Mouse (Mus musculus): ENCODE measurements around the gene Rab5c. TPM values are rescaled to one million over a fixed set of nuclear protein-coding genes. Genes with fewer than 3 reads are reported as not detected.

Rab5c gene
- polyA plus RNA-seq, 1 experiment from 2014 or later, result 18.8 TPM

DNA sequence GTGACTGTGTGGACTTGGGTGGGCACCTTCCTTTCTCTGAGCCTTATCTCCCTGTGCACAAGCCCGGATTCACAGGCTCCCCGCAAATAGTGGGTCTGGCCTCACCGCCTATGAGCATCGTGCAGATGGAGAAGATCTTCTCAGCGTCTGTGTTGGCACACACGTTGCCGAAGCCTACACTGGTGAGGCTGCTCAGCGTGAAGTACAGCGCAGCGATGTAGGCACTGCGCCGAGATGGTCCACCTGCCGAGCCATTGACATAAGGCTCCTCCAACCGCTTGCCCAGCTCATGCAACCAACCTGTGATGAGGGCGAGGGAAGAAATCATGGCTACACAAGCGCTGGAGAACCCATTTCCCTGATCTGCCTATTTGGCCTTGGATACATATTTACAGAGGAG lies 12.1 kb upstream of the Rab5c start:
- no peaks in the 10 kb centered on the region for H3K9me3 ChIP-seq (replicated peaks)
- no peak overlapping the region for H3K9ac ChIP-seq
- ATAC-seq (ENCODE audit: low read depth) (no peak), DNase-seq (no peak)
- H3K27me3 ChIP-seq, result peaks cover 77% of the 10 kb centered on the region
- no peak overlapping the region for H3K4me3 ChIP-seq (replicated peaks)
- peaks cover 23% of the 10 kb centered on the region for H3K4me1 ChIP-seq (replicated peaks)
- no peaks in the 10 kb centered on the region for H3K36me3 ChIP-seq
- no peak overlapping the region for H3K27ac ChIP-seq
- whole genome bisulfite sequencing (ENCODE audit: insufficient replicate concordance), result 65% methylated on average over 16 of the region's 16 CpGs
- H3K4me2 ChIP-seq, result no peak overlapping the region

DNA sequence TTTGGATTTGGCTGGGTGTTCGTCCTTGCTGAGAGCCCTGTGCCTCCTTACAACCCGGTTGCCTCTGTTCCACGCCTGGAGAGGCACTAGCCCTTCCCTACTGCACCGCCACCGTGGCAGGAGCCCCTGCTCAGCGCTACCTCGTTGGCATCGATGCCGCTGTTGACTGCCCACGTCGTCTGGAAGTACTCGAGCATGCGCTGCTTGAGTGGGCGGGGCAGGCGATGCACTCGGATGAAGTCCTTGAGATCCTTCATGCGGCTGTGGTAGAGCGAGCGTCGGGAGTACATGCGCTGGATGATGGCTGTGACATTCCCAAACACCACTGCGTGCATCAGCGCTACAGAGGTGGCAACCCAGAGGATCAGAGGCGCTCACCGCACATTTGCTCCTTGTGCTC lies 11.5 kb upstream of the Rab5c start:
- no peak overlapping the region for H3K4me3 ChIP-seq (replicated peaks)

DNA sequence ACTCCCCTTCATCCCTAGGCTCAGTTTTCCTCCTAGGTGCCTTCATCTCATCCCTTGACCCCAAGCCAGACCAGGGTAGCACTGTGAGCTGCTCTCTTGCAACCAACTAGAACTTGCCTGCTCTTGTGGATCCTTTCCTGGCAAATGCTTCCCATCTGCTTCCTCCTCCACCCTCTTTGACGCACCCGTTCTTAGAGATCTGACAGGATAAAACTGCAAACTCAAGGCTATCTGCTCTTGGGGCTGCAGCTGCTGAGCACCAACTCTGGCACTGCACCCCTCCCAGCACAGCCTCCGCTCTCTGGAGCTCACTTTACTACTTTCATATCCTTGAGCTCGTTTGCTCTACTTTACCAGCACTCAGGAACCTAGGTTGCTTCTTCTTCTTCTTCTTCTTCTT lies 10.6 kb upstream of the Rab5c start:
- no peak overlapping the region for H3K4me3 ChIP-seq (replicated peaks)
- no peak overlapping the region for H3K4me2 ChIP-seq
- H3K36me3 ChIP-seq, result no peaks in the 10 kb centered on the region
- H3K9ac ChIP-seq, result no peak overlapping the region
- 35% methylated on average over 4 of the region's 4 CpGs for WGBS (ENCODE audit: insufficient replicate concordance)
- DNase-seq, result no peak
- no peak overlapping the region for H3K27ac ChIP-seq
- no peak for ATAC-seq (ENCODE audit: low read depth)
- H3K27me3 ChIP-seq, result peaks cover 67% of the 10 kb centered on the region
- no peaks in the 10 kb centered on the region for H3K9me3 ChIP-seq (replicated peaks)
- H3K4me1 ChIP-seq (replicated peaks), result peaks cover 23% of the 10 kb centered on the region

More for the DNA sequence above, 11.5 kb upstream of the Rab5c start:
- H3K27ac ChIP-seq, result no peak overlapping the region
- WGBS (ENCODE audit: insufficient replicate concordance), result 32% methylated on average over 25 of the region's 25 CpGs
- H3K27me3 ChIP-seq, result peaks cover 71% of the 10 kb centered on the region
- H3K9me3 ChIP-seq (replicated peaks), result no peaks in the 10 kb centered on the region
- peaks cover 23% of the 10 kb centered on the region for H3K4me1 ChIP-seq (replicated peaks)
- no peak overlapping the region for H3K4me2 ChIP-seq
- ATAC-seq (ENCODE audit: low read depth), result no peak
- DNase-seq, result no peak
- no peaks in the 10 kb centered on the region for H3K36me3 ChIP-seq
- H3K9ac ChIP-seq, result no peak overlapping the region

DNA sequence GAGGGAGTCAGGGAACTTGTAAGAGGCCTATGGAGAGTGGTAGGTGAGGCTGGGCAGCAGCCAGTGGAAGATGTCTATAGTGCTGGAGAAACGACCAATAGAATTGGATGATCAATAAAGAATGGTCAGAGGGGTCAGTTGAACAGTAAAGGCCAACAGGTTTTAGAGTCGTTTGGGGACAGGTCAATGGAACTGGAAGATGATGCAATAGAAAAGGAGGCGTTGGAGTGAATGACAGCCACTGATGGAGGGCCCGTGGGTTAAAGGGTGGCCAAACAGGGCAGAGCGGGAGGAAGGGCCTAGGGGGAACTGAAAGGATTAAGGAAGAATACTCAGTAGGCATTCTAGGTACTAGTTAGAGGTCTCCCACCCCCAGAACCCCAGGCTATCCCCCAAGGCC lies 9.1 kb upstream of the Rab5c start:
- H3K4me1 ChIP-seq (replicated peaks), result peaks cover 23% of the 10 kb centered on the region
- H3K4me2 ChIP-seq, result no peak overlapping the region
- DNase-seq (no peak), ATAC-seq (ENCODE audit: low read depth) (peak; percentile 58)
- no peak overlapping the region for H3K27ac ChIP-seq
- peaks cover 56% of the 10 kb centered on the region for H3K27me3 ChIP-seq
- no peaks in the 10 kb centered on the region for H3K36me3 ChIP-seq
- no peak overlapping the region for H3K4me3 ChIP-seq (replicated peaks)
- no peaks in the 10 kb centered on the region for H3K9me3 ChIP-seq (replicated peaks)
- no peak overlapping the region for H3K9ac ChIP-seq
- WGBS (ENCODE audit: insufficient replicate concordance), result 50% methylated on average over 5 of the region's 5 CpGs

DNA sequence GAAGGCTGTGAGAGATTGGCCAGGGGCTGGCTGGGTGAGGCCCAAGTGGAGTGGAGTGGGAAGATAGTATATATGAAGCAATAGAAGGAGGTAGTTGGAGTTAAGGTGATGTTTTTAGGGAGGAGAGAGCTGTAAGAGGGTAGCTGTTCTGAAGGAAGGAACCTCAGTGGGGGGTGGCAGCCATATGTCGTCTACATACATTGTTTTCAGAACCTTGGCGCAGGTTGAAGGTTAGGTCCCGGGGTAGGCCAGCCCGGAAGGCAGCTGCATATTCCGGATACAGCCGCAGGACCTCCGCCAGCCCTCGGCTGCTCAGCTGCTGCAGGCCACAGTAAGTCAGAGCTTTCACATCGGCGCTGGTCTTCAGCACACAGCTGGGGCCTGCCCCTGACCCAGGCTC lies 8.5 kb upstream of the Rab5c start:
- no peak overlapping the region for H3K4me2 ChIP-seq
- no peaks in the 10 kb centered on the region for H3K9me3 ChIP-seq (replicated peaks)
- DNase-seq, result no peak
- H3K27ac ChIP-seq, result no peak overlapping the region
- no peak overlapping the region for H3K4me3 ChIP-seq (replicated peaks)
- H3K4me1 ChIP-seq (replicated peaks), result peaks cover 23% of the 10 kb centered on the region
- WGBS (ENCODE audit: insufficient replicate concordance), result 78% methylated on average over 10 of the region's 10 CpGs
- no peaks in the 10 kb centered on the region for H3K36me3 ChIP-seq
- H3K9ac ChIP-seq, result no peak overlapping the region
- peaks cover 50% of the 10 kb centered on the region for H3K27me3 ChIP-seq
- no peak for ATAC-seq (ENCODE audit: low read depth)

DNA sequence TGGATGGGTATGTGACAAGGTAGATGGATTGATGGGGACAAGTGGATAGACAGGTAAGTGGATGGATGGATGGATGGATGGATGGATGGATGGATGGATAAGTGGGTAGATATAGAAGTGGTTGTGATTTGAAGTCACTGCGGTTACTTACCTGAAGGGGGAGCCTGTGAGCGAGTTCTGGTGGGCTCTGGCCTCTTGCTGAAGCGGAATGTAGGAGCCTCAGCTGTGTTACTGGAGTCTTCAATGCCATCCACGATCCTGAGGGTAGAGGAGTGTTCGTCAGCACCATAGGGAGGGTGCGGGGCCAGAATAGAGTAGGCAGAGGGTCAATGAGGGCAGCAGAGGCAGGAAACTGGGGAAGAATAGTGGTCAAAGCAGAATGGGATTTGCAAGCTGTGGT lies 7.1 kb upstream of the Rab5c start:
- Histone ChIP-seq H3K27me3 (peaks cover 45% of the 10 kb centered on the region), H3K36me3 (no peaks in the 10 kb centered on the region), H3K27ac (no peak overlapping the region), H3K4me1 (replicated peaks) (peaks cover 24% of the 10 kb centered on the region), H3K4me2 (no peak overlapping the region), H3K9ac (no peak overlapping the region), H3K9me3 (replicated peaks) (no peaks in the 10 kb centered on the region), H3K4me3 (replicated peaks) (no peak overlapping the region)
- DNase-seq, result peak; percentile 38
- ATAC-seq (ENCODE audit: low read depth), result no peak
- 14% methylated on average over 6 of the region's 6 CpGs for WGBS (ENCODE audit: insufficient replicate concordance)

DNA sequence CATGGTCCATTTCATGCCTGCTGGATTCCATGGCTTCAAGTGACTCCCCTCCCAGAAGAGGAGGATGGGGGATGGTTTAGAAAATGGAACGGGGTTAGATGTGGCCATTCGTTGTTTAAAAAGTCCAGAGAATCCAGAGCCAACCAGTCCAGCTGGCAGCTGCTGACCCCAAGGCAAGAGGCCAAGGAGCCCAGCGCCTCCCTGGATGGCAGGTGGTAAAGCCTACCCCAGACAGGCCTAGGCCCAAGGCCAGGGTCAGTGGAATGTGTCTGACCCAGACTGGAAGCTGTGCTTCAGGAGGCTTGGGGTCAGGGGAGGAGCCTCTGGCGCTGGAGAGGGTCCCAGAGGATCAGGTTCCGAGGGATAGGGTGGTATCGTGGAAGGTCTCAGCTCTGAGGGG lies 3.3 kb upstream of the Rab5c start:
- no peak for DNase-seq
- H3K4me2 ChIP-seq, result no peak overlapping the region
- WGBS (ENCODE audit: insufficient replicate concordance), result 71% methylated on average over 6 of the region's 6 CpGs
- peaks cover 12% of the 10 kb centered on the region; the same call in 1 of the 2 replicates for H3K27me3 ChIP-seq
- H3K4me1 ChIP-seq (replicated peaks), result peaks cover 31% of the 10 kb centered on the region
- H3K9ac ChIP-seq, result no peak overlapping the region
- no peaks in the 10 kb centered on the region for H3K36me3 ChIP-seq
- no peak for ATAC-seq (ENCODE audit: low read depth)
- no peak overlapping the region for H3K4me3 ChIP-seq (replicated peaks)
- H3K27ac ChIP-seq, result no peak overlapping the region
- H3K9me3 ChIP-seq (replicated peaks), result no peaks in the 10 kb centered on the region

DNA sequence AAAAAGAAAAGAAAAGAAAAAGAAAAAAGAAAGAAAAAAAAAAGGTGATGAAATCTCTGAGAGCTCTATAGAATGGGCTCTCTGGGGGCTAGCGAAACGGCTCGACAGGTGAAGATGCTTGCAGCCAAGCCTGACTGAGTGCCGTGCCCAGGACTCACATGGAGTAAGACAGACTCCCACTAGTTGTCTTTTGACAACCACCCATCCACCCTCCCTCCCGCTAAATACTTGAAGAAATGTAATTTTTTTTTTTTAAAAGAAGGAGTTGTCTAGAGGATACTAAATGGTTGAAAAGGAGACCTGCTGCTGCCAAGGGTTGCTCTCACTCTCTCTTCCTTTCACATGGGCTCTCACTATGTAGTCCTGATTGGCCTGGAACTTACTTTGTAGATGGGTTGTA lies 734 bp upstream of the Rab5c start:
- DNase-seq, result no peak
- peak overlapping the region; percentile 84 for H3K27ac ChIP-seq

DNA sequence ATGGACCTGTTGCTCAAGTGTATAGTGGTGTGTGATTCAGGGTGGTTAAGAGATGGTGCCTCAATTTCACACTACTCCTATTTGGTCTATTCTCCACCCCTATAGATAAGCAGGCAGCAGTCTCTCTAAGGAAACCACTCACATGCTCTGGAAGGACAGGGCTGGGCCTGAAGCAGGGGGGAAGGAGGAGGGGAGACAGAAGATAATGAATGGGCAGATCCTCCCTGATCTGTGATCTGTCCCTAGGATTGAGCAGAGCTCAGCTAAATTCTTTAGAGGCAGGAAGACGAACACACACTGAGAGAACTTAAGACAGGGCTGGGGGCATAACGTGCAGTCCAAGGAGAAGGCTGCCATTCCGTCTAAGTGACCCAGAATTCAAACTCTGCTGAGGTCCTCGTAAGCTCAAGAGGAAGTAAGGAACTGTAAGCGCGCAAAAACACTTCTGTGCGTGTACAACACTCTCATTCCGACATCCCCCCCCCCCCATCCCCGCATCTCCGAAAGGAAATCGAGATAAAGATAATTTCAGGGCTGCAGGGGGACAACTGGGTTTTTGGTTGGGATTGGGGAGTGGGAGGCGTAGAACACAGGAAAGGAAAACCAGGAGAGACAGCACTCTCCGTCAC lies 796 bp downstream of the Rab5c start:
- Histone ChIP-seq H3K4me1 (replicated peaks) (peaks cover 68% of the 10 kb centered on the region), H3K27ac (peak overlapping the region; percentile 97), H3K4me3 (replicated peaks) (peak overlapping the region; percentile 99), H3K36me3 (peaks cover 29% of the 10 kb centered on the region), H3K9me3 (replicated peaks) (no peaks in the 10 kb centered on the region), H3K9ac (peak overlapping the region; percentile 99), H3K4me2 (peak overlapping the region; percentile 98), H3K27me3 (no peaks in the 10 kb centered on the region)
- DNase-seq (peak; percentile 77), ATAC-seq (ENCODE audit: low read depth) (peak; percentile 73)
- under 1% methylated on average over 13 of the region's 13 CpGs for WGBS (ENCODE audit: insufficient replicate concordance)

More for the DNA sequence above, 734 bp upstream of the Rab5c start:
- Histone ChIP-seq H3K4me3 (replicated peaks) (peak overlapping the region; percentile 99), H3K4me2 (peak overlapping the region; percentile 77), H3K4me1 (replicated peaks) (peaks cover 52% of the 10 kb centered on the region), H3K27me3 (no peaks in the 10 kb centered on the region), H3K36me3 (peaks cover 15% of the 10 kb centered on the region), H3K9ac (peak overlapping the region; percentile 69), H3K9me3 (replicated peaks) (no peaks in the 10 kb centered on the region)
- 24% methylated on average over 5 of the region's 5 CpGs for WGBS (ENCODE audit: insufficient replicate concordance)
- no peak for ATAC-seq (ENCODE audit: low read depth)

DNA sequence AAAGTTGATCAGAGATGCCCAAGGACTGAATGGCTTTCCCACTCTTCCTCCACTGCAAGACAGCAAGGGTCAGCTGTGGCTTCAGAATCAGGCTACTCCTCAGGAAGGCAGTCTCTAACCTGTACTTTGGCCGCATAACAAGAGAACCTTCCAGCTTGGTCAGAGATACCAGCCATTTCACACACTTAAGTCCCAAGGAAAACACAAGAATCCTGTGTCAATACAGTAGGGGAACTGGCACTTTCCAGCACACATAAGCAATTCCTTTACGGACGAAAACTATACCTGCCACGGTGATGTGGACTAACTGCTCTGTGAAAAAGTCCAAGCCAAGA lies 1.3 kb downstream of the Rab5c start:
- Histone ChIP-seq H3K4me2 (peak overlapping the region; percentile 98), H3K36me3 (peaks cover 34% of the 10 kb centered on the region), H3K4me1 (replicated peaks) (peaks cover 72% of the 10 kb centered on the region), H3K4me3 (replicated peaks) (peak overlapping the region; percentile 99), H3K27ac (peak overlapping the region; percentile 97), H3K9me3 (replicated peaks) (no peaks in the 10 kb centered on the region), H3K27me3 (no peaks in the 10 kb centered on the region), H3K9ac (peak overlapping the region; percentile 99)
- ATAC-seq (ENCODE audit: low read depth) (no peak), DNase-seq (no peak)
- 37% methylated on average over 4 of the region's 4 CpGs for WGBS (ENCODE audit: insufficient replicate concordance)

DNA sequence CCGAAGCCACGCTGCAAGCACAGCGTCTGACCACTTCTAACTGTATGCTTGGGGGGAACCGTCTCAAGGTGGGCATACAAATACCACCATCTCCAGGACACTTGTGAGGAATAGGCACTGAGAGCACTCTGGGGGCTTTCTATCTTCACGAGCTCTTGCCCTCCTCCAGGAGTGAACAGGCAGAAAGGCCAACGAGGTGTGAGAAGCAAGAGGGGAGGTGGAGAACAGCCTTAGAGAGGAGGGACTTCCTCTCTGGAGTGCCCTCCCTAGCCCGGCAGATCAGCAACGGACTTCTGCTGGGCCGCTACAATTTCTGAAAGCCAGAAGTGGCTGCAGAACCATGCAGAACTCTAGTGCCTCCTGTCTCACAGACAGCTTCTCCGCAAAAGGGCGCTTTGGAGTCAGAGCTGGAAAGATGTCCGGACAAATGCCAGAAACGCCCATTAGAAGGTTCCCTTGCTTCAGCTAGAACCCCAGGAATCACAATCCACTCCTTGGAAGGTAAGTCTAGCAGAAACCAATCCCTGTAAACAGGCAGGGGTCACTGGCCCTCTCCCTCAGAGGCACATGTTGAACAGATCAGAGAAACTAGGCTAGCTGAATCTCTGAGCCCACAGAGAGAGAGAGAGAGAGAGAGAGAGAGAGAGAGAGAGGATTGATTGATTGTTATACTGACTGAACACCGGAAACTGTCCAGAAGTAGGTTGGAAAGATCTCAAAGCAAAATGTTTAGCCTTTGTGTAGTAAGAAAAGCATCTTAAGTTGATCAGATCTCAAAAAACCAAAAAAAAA lies 1.9 kb downstream of the Rab5c start:
- Histone ChIP-seq H3K4me2 (peak overlapping the region; percentile 98), H3K27ac (peak overlapping the region; percentile 97), H3K36me3 (peaks cover 40% of the 10 kb centered on the region), H3K4me1 (replicated peaks) (peaks cover 78% of the 10 kb centered on the region), H3K9me3 (replicated peaks) (no peaks in the 10 kb centered on the region), H3K9ac (peak overlapping the region; percentile 99), H3K27me3 (no peaks in the 10 kb centered on the region), H3K4me3 (replicated peaks) (peak overlapping the region; percentile 99)
- DNase-seq (no peak), ATAC-seq (ENCODE audit: low read depth) (no peak)
- WGBS (ENCODE audit: insufficient replicate concordance), result 22% methylated on average over 14 of the region's 14 CpGs
